Mouse (Mus musculus) B cell, adult 67 days (primary cell): ENCODE measurements around the gene Agpat1. TPM values are rescaled to one million over a fixed set of nuclear protein-coding genes. Genes with fewer than 3 reads are reported as not detected.

Experiments
- total RNA-seq, 2 experiments: library from RNA; stranded (reverse); gene quantifications; 4 replicates each; pipeline ENCODE4 v1.2.4; 2023

The Agpat1 gene
- 10 to 100 TPM; 67.5 to 72.5 TPM for total RNA-seq

DNA sequence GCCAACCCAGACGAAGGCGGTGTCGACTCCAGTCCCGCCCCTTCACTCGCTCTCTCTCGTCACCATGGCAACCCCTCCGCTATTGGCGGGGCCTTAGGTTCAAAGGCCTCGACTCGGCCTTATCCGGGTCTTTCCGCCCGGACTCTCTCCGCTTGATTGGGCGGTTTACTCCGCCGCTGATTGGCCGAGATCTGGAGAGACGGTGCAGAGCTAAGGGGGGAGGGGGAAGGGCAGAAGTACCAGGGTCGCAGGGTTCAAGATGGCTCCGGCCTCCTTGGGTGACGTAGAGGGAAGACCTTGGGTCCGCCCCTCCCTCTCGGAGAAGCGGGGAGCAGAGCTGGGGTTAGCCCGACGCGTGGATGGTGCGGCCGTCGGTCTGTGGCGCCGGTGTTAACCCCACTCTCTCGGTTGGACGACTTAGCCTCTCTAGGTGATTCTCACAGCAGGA, at the start of gene Agpat1:
TSS of gene Agpat1 (plus strand) at position 202 of the 448 bp plus-strand sequence.

DNA sequence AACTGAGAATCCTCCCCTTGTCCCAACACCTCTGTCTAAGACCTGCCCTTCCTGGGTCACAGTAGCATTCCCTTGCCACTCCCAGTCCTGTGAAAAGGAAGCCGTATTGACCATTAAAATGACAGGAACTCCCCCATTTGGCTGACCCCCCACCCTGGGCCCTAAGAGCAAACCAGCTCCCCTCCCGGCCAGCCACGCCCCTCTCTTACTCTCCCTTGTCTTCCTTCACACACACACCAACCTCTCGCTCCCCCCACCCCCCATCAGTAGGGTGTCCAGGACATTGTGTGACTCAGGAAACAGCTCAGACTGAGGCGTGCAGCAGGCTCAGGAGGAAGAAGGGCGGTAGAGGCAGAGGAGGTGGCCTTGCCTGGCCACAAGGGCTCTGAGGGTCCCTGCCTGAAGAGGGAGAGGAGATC, 40.0 kb upstream of the Agpat1 start, which contains the start of gene Notch4:
TSS of gene Notch4 (plus strand) at position 266 of the 419 bp plus-strand sequence.

DNA sequence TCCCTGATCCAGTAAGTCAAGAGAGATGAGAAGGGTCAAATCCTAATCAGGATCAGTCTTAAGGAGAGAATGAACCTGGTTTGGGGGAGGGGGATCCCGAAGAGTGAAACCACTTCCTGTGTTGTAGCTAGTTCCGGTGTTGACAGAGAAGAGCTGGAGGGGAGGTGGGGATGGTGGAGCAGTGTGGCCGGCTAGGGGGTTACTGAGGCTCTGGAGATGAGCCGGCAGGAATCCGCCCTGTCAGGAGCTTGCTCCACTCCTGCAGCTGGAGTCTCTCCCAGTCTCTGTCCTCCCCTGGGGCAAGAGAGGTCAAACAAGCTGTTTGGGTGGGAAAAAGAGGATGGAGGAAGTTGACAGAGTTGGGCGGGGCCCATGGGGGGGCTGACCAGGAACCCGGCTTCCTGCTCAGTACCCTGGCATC, 14.4 kb upstream of the Agpat1 start, which contains the start of gene Gpsm3:
TSS of gene Gpsm3 (plus strand) at position 126 of the 421 bp plus-strand sequence.

GRCm38 (mm10) chr17:34591029-34591993, 12.8 kb upstream of the Agpat1 start, which contains the start of gene Pbx2:
Pbx2 (plus strand) TSS chr17:34591266.

GRCm38 (mm10) chr17:34597566-34598095, 6.4 kb upstream of the Agpat1 start, which contains the start of gene Ager:
Ager (plus strand) TSS chr17:34597862.

GRCm38 (mm10) chr17:34603375-34604060, 544 bp upstream of the Agpat1 start, which contains the start of gene Rnf5:
Rnf5 (minus strand) TSS chr17:34603690.

GRCm38 (mm10) chr17:34615871-34616270, 11.8 kb downstream of the Agpat1 start, which contains the start of gene Egfl8:
Egfl8 (minus strand) TSS chr17:34615971.

GRCm38 (mm10) chr17:34627943-34628643, 24.0 kb downstream of the Agpat1 start, which contains the start of gene Ppt2:
Ppt2 (minus strand) TSS chr17:34628510.

GRCm38 (mm10) chr17:34629221-34629751, 25.2 kb downstream of the Agpat1 start, which contains the start of gene Prrt1:
Prrt1 (plus strand) TSS chr17:34629533.

GRCm38 (mm10) chr17:34644608-34645007, 40.5 kb downstream of the Agpat1 start, which contains the start of gene Fkbpl:
Fkbpl (plus strand) TSS chr17:34644764.

DNA sequence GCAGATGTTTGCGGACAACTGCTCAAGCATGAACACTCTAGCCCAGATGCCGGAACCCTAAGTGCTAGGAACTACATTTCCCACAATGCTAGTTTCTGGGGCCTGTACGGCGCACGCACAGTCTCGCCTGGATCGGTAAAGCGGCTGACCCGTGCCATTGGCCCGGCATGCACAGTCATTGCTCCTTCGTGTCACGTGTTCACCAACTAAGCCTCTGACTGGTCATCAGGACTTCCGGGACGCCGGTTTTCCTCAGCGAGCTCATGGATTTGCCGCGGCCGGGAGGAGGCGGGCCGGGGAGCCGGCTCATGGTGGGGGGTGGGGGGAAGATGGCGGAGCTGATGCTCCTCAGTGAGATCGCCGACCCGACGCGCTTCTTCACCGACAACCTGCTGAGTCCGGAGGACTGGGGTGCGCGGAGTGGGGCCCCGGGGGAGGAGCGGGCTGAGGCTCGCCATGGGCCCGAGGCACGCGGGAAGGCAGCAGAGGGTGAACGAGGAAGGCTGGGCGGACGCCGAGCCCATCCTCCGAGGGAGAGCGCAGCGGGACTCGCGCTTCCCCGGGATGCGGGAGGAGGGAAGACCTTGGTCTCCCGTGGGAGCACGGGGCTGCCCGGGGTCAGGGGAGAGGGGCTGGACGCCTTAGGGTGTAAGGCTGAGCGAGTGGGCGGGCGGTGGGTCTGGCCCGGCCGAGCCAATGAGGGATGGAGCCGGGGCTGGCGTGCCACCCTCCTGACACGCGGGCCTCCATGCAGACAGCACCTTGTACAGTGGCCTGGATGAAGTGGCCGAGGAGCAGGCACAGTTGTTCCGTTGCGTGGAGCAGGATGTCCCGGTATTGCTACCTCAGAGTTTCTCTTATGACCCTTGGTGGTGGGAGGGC, 43.1 kb downstream of the Agpat1 start, which contains the start of gene Atf6b:
TSS of gene Atf6b (plus strand) at position 241 of the 882 bp plus-strand sequence.

Other genes starting within 250 kb of the Agpat1 start
- gene Btnl2, start 249.4 kb upstream of the Agpat1 start, total RNA-seq, result 10 to 100 TPM in 1 of 2 experiments, 1 to 10 TPM in 1; 9.3 to 12.5 TPM
- gene Btnl1, start 227.1 kb upstream of the Agpat1 start, total RNA-seq, result 1 to 10 TPM; 2.7 to 4.5 TPM
- 10 to 100 TPM; 14.3 to 15.6 TPM for gene BC051142, start 205.4 kb upstream of the Agpat1 start, total RNA-seq
- not detected for gene Btnl4, start 126.9 kb upstream of the Agpat1 start, total RNA-seq
- not detected for gene Btnl6, start 86.9 kb upstream of the Agpat1 start, total RNA-seq
- 1 to 10 TPM; 1.0 to 1.9 TPM for gene Notch4, start 40.0 kb upstream of the Agpat1 start, total RNA-seq
- 100 to 1,000 TPM; 132 to 134 TPM for gene Gpsm3, start 14.5 kb upstream of the Agpat1 start, total RNA-seq
- gene Pbx2, start 13.0 kb upstream of the Agpat1 start, total RNA-seq, result 10 to 100 TPM; 54.9 to 59.0 TPM
- 1 to 10 TPM; 5.3 to 5.8 TPM for gene Ager, start 6.4 kb upstream of the Agpat1 start, total RNA-seq
- gene Rnf5, start 572 bp upstream of the Agpat1 start, total RNA-seq, result 10 to 100 TPM; 41.4 to 42.3 TPM
- gene Egfl8, start 11.7 kb downstream of the Agpat1 start, total RNA-seq, result not detected
- 1 to 10 TPM; 2.1 to 6.8 TPM for gene Ppt2, start 24.2 kb downstream of the Agpat1 start, total RNA-seq
- gene Prrt1, start 25.3 kb downstream of the Agpat1 start, total RNA-seq, result not detected
- 1 to 10 TPM; 2.9 to 5.3 TPM for gene Fkbpl, start 40.5 kb downstream of the Agpat1 start, total RNA-seq
- 10 to 100 TPM; 81.4 to 84.7 TPM for gene Atf6b, start 42.9 kb downstream of the Agpat1 start, total RNA-seq
- not detected for gene Tnxb, start 66.3 kb downstream of the Agpat1 start, total RNA-seq
- gene C4b, start 139.6 kb downstream of the Agpat1 start, total RNA-seq, result 1 to 10 TPM in 1 of 2 experiments, under 1 TPM in 1; 0.47 to 1.2 TPM
- gene Cyp21a1, start 200.3 kb downstream of the Agpat1 start, total RNA-seq, result not detected
- gene Stk19, start 232.7 kb downstream of the Agpat1 start, total RNA-seq, result 10 to 100 TPM; 57.8 to 67.8 TPM
- 10 to 100 TPM; 87.2 to 90.1 TPM for gene Dxo, start 232.8 kb downstream of the Agpat1 start, total RNA-seq
- gene Skiv2l, start 245.9 kb downstream of the Agpat1 start, total RNA-seq, result 100 to 1,000 TPM; 106 to 113 TPM
- 10 to 100 TPM; 32.7 to 37.8 TPM for gene Nelfe, start 246.1 kb downstream of the Agpat1 start, total RNA-seq